ENCODE assay signal across 8 mouse cellular contexts in the genomic region with DNA sequence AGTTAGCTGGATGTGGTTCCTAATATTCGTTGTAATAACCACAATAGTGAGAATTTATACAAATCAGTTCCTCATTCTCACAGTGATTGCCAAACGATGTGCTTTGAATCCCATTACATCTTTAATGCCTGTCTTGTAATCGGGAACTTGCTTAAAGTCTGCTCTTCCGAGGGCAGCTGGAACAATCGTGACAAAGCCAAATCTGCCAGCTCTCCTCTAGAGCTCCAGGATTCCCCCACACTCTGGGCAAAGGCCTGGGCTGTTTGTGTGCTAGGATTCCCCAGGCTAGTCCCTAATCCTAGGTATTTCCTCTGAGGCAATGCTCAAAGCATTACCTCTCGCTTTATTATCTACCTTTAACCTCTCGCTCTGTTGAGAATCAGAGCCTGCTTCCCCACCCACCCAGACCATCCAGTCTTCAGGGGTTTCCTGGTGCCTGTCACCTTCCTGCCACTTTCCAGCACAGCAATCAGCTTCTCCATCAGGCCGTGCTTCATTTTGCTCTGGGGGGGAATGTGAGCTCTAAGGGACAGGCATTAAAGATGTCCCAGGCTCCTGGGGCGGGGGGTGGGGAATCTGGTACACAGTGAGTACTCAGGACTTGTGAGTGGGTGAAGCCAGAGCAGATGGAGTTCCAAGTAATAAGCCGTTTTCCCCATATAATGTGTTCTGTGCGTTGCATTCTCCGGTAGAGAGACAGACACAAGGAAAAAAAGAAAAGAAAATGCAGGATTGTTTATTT. TPM values are rescaled to one million over a fixed set of nuclear protein-coding genes. Genes with fewer than 3 reads are reported as not detected.
DNase-seq lines count a peak whose midpoint lies in the region; ATAC-seq and TF ChIP-seq lines count a peak whose summit lies in the region.

No protein-coding gene starts in this region.

- no peak for TF ChIP-seq EP300 in heart, adult 2 months (IDR thresholded peaks at IDR 0.05; ENCODE audit: insufficient read depth, low read depth, low read length)

- ATAC-seq in lung, embryonic 15.5 days (ENCODE audit: borderline replicate concordance, extremely low read depth, low FRiP score, low TSS enrichment) = peak; percentile 34; the same call in 1 of the 2 replicates
- no peak for ATAC-seq in heart, embryonic 16.5 days (replicated peaks; ENCODE audit: extremely low read depth, insufficient read depth, low FRiP score)
- no peak for ATAC-seq in midbrain, embryonic 16.5 days
- no peak for ATAC-seq in erythroblast, adult 5-6 weeks (replicated peaks; ENCODE audit: low FRiP score, poor library complexity, severe bottlenecking)

- no peak for TF ChIP-seq POLR2A in heart, adult 2 months (IDR thresholded peaks at IDR 0.05; ENCODE audit: insufficient read depth, low read depth, low read length)
- TF ChIP-seq POLR2A in lung, adult 2 months (IDR thresholded peaks at IDR 0.05; ENCODE audit: borderline replicate concordance, extremely low read depth, low read depth, low read length) = no peak

- intact Hi-C loops in heart, adult 2 months (cut with DNase I) = loop anchor here (2.0 kb wide), 1 partner anchor 71 kb away; no protein-coding TSS in a partner anchor
- intact Hi-C loops in heart, postnatal 25 days (cut with DNase I) = no loop called here

- H3K27me3 ChIP-seq in heart, adult 2 months (ENCODE audit: control insufficient read depth, insufficient read depth, low read length) = no peaks in the 10 kb centered on the region
- H3K27me3 ChIP-seq in lung, embryonic 15.5 days = no peaks in the 10 kb centered on the region
- no peaks in the 10 kb centered on the region for H3K27me3 ChIP-seq in heart, embryonic 16.5 days (ENCODE audit: control insufficient read depth, insufficient read depth, low read length)
- no peaks in the 10 kb centered on the region for H3K27me3 ChIP-seq in midbrain, embryonic 16.5 days (ENCODE audit: control insufficient read depth, insufficient read depth, low read depth, low read length)

- peak overlapping the region; percentile 87 for H3K27ac ChIP-seq in heart, adult 2 months
- H3K27ac ChIP-seq in lung, embryonic 15.5 days = peak overlapping the region; percentile 84
- H3K27ac ChIP-seq in heart, embryonic 16.5 days (ENCODE audit: low read length) = peak overlapping the region; percentile 68
- peak overlapping the region; percentile 50; the same call in 1 of the 2 replicates for H3K27ac ChIP-seq in midbrain, embryonic 16.5 days (ENCODE audit: low read length)

- H3K36me3 ChIP-seq in heart, adult 2 months (ENCODE audit: control insufficient read depth, insufficient read depth, low read length) = peaks cover 14% of the 10 kb centered on the region
- H3K36me3 ChIP-seq in lung, embryonic 15.5 days = no peaks in the 10 kb centered on the region
- H3K36me3 ChIP-seq in heart, embryonic 16.5 days (ENCODE audit: control insufficient read depth, insufficient read depth) = no peaks in the 10 kb centered on the region
- no peaks in the 10 kb centered on the region for H3K36me3 ChIP-seq in midbrain, embryonic 16.5 days (ENCODE audit: control insufficient read depth, insufficient read depth, low read length)

- H3K4me1 ChIP-seq in heart, adult 2 months (ENCODE audit: control insufficient read depth, insufficient read depth, low read length) = peaks cover 20% of the 10 kb centered on the region
- H3K4me1 ChIP-seq in lung, embryonic 15.5 days = peaks cover 18% of the 10 kb centered on the region
- peaks cover 21% of the 10 kb centered on the region for H3K4me1 ChIP-seq in lung, adult 2 months (ENCODE audit: control insufficient read depth, insufficient read depth, low read length)
- peaks cover 20% of the 10 kb centered on the region for H3K4me1 ChIP-seq in heart, embryonic 16.5 days (ENCODE audit: control insufficient read depth, insufficient read depth, low read length)
- H3K4me1 ChIP-seq in midbrain, embryonic 16.5 days (ENCODE audit: control insufficient read depth, insufficient read depth, low read length) = peaks cover 2% of the 10 kb centered on the region; the same call in 1 of the 2 replicates

- no peaks in the 10 kb centered on the region for H3K9me3 ChIP-seq in lung, embryonic 15.5 days
- no peaks in the 10 kb centered on the region for H3K9me3 ChIP-seq in heart, embryonic 16.5 days (replicated peaks; ENCODE audit: control insufficient read depth, low read length)
- no peaks in the 10 kb centered on the region for H3K9me3 ChIP-seq in midbrain, embryonic 16.5 days (replicated peaks; ENCODE audit: control insufficient read depth, low read length, poor library complexity, severe bottlenecking)

- TF ChIP-seq CTCF in heart, adult 2 months (IDR thresholded peaks at IDR 0.05) = no peak
- no peak for TF ChIP-seq CTCF in lung, adult 2 months (IDR thresholded peaks at IDR 0.05; ENCODE audit: insufficient read depth, low read length)

- H3K79me2 ChIP-seq in heart, adult 2 months (replicated peaks; ENCODE audit: control insufficient read depth, insufficient read depth, low read length) = no peaks in the 10 kb centered on the region

- H3K4me2 ChIP-seq in lung, embryonic 15.5 days = no peak overlapping the region
- no peak overlapping the region for H3K4me2 ChIP-seq in heart, embryonic 16.5 days (ENCODE audit: low read depth, low read length)
- no peak overlapping the region for H3K4me2 ChIP-seq in midbrain, embryonic 16.5 days (ENCODE audit: low read length)

- 40% methylated on average over 12 of the region's 12 CpGs for WGBS in heart, adult 2 months
- WGBS in lung, embryonic 15.5 days = 47% methylated on average over 12 of the region's 12 CpGs
- 47% methylated on average over 12 of the region's 12 CpGs for WGBS in lung, adult 2 months
- 55% methylated on average over 12 of the region's 12 CpGs for WGBS in heart, embryonic 16.5 days
- 66% methylated on average over 12 of the region's 12 CpGs for WGBS in midbrain, embryonic 16.5 days

- DNase-seq in heart, adult 2 months = peak; percentile 18 to 44
- no peak for DNase-seq in heart, postnatal 25 days (ENCODE audit: low spot score)
- DNase-seq in lung, adult 2 months = no peak
- DNase-seq in ovary, postnatal 14 days (ENCODE audit: low spot score) = no peak

- H3K4me3 ChIP-seq in heart, adult 2 months = no peak overlapping the region
- no peak overlapping the region for H3K4me3 ChIP-seq in lung, embryonic 15.5 days
- H3K4me3 ChIP-seq in lung, adult 2 months (replicated peaks; ENCODE audit: extremely low read depth, low read depth, low read length) = no peak overlapping the region
- H3K4me3 ChIP-seq in heart, embryonic 16.5 days (ENCODE audit: low read length) = no peak overlapping the region
- no peak overlapping the region for H3K4me3 ChIP-seq in midbrain, embryonic 16.5 days (ENCODE audit: low read depth, low read length)

- H3K9ac ChIP-seq in heart, adult 2 months (ENCODE audit: low read depth, low read length) = peak overlapping the region; percentile 45
- H3K9ac ChIP-seq in lung, embryonic 15.5 days = no peak overlapping the region
- 0 out of 2 replicates have a peak overlapping the region, but pooled peaks have one; percentile 7 for H3K9ac ChIP-seq in heart, embryonic 16.5 days (ENCODE audit: low read length)
- H3K9ac ChIP-seq in midbrain, embryonic 16.5 days (ENCODE audit: low read depth, low read length) = no peak overlapping the region

RNA-seq across cellular contexts. Expression of a gene that starts 47.3 kb away (rescaled TPM):
- total RNA-seq in heart, adult 2 months (2021) = 1 to 10 TPM; 4.0 to 6.5 TPM
- polyA plus RNA-seq in heart, adult 2 months (2012; rRNA removed) = 2.5 and 3.3 TPM in 2 replicates
- 1 to 10 TPM; 4.0 to 5.0 TPM for total RNA-seq in heart, postnatal 25 days (2021)
- 4.1 and 5.6 TPM in 2 replicates for polyA plus RNA-seq in lung, embryonic 15.5 days (2015; fragmentation: Nextera tagmentation; extraction: Ambion mirVana)
- polyA plus RNA-seq in lung, adult 2 months (2012; rRNA removed) = 9.9 and 12.6 TPM in 2 replicates
- polyA plus RNA-seq in heart, embryonic 16.5 days (2015; fragmentation: Nextera tagmentation; extraction: Ambion mirVana) = 3.7 and 4.2 TPM in 2 replicates
- 1.5 and 1.9 TPM in 2 replicates for polyA plus RNA-seq in midbrain, embryonic 16.5 days (2015; fragmentation: Nextera tagmentation; extraction: Ambion mirVana)
- 2.1 and 2.9 TPM in 2 replicates for total RNA-seq in erythroblast, adult 5-6 weeks (2015; ENCODE audit: low replicate concordance)
- 2.6 TPM in 2 replicates for total RNA-seq in erythroblast, adult 5-6 weeks (2017; ENCODE audit: low replicate concordance)

RNA-seq across cellular contexts. Expression of a gene that starts 58.9 kb away (rescaled TPM):
- 10 to 100 TPM; 39.4 to 45.5 TPM for total RNA-seq in heart, adult 2 months (2021)
- 31.0 and 33.4 TPM in 2 replicates for polyA plus RNA-seq in heart, adult 2 months (2012; rRNA removed)
- total RNA-seq in heart, postnatal 25 days (2021) = 10 to 100 TPM; 40.2 to 43.2 TPM
- polyA plus RNA-seq in lung, embryonic 15.5 days (2015; fragmentation: Nextera tagmentation; extraction: Ambion mirVana) = 67.2 and 71.8 TPM in 2 replicates
- 46.5 and 48.1 TPM in 2 replicates for polyA plus RNA-seq in lung, adult 2 months (2012; rRNA removed)
- polyA plus RNA-seq in heart, embryonic 16.5 days (2015; fragmentation: Nextera tagmentation; extraction: Ambion mirVana) = 32.8 and 38.2 TPM in 2 replicates
- 44.1 and 47.8 TPM in 2 replicates for polyA plus RNA-seq in midbrain, embryonic 16.5 days (2015; fragmentation: Nextera tagmentation; extraction: Ambion mirVana)
- 16.9 and 23.2 TPM in 2 replicates for total RNA-seq in erythroblast, adult 5-6 weeks (2015; ENCODE audit: low replicate concordance)
- 26.8 and 30.1 TPM in 2 replicates for total RNA-seq in erythroblast, adult 5-6 weeks (2017; ENCODE audit: low replicate concordance)

Comparison
In these comparisons a context has a peak if more than half of its experiments do, and no peak if none do; other contexts are left out.
1. DNase-seq: peak in heart, adult 2 months (2 of 2); none in heart, postnatal 25 days (single experiment), lung, adult 2 months (single experiment) and ovary, postnatal 14 days (single experiment).
2. H3K9ac ChIP-seq: peak in heart, adult 2 months (single experiment) and heart, embryonic 16.5 days (single experiment); none in lung, embryonic 15.5 days (single experiment) and midbrain, embryonic 16.5 days (single experiment).
3. Peak in every context shown above with its lines, with median percentiles within 50 percentile points of each other: H3K27ac ChIP-seq.